Mouse (Mus musculus) liver, adult 2 months (tissue): ENCODE results near the gene C1qtnf12.

Source experiments
- CTCF ChIP-seq: fragments of 200-500 bp; IDR thresholded peaks from 2 replicates; pipeline ENCODE4 v1.5.1; 2011; ENCODE audit warnings: low read depth, low read length, control low read depth
- POLR2A ChIP-seq: fragments of 200-500 bp; IDR thresholded peaks from 2 replicates; pipeline ENCODE4 v1.6.1; 2011; ENCODE audit warnings: low read length, control low read depth; ENCODE audit not compliant: insufficient read depth; ENCODE audit errors: extremely low read depth

DNA sequence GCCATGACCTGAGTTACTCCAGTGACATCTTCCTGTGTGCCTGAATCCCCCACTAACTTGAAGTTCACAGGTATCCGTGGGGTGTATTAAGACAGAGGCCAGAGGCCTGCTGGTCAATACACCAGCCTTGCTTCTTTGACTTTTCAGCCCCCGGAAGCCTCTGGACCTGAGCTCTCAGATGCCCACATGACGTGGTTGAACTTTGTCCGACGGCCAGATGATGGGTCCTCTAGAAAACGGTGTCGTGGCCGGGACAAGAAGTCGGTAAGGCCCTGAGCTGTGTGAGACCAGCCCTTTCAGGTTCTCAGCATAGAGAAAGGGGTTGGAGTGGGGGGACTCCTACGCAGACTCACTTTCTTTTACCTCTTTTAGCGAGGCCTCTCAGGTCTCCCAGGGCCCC is 2.3 kb downstream of the C1qtnf12 start:
- no peak for TF ChIP-seq CTCF
- TF ChIP-seq POLR2A: no peak
